Mouse (Mus musculus): ENCODE data around the gene Timp4. TPM values are rescaled to one million over a fixed set of nuclear protein-coding genes. Genes with fewer than 3 reads are reported as not detected.

The Timp4 gene
- polyA plus RNA-seq, 1 experiment from 2014 or later: 1.2 TPM

DNA sequence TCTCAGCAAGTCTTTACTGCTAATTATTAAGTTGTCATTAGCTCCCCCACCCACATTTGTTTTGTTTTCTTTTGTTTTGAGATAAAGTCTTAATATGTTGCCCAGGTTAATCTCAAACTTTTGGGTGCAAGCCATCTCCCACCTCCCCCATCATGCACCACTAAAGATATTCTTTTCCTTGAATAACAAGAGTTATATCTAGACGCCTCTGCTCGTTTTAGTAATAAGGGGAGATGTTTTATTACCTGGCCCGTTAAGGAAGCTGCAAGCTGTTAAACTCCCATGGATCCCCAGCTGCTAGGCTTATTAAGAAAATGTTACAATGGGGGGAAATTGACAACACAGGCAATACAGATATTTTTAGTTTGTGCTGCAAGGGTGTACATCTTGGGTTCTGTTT is 21.4 kb downstream of the Timp4 start:
- Histone ChIP-seq H3K27me3 (replicated peaks; ENCODE audit: control insufficient read depth, insufficient read depth, low read length) (no peaks in the 10 kb centered on the region), H3K9me3 (ENCODE audit: control insufficient read depth, low read length) (no peaks in the 10 kb centered on the region), H3K4me2 (ENCODE audit: low read depth, low read length) (no peak overlapping the region), H3K36me3 (ENCODE audit: control insufficient read depth, insufficient read depth, low read length) (no peaks in the 10 kb centered on the region), H3K27ac (replicated peaks; ENCODE audit: low read depth, low read length) (no peak overlapping the region), H3K4me1 (ENCODE audit: control insufficient read depth, insufficient read depth, low read length) (peaks cover 3% of the 10 kb centered on the region; the same call in 1 of the 2 replicates), H3K4me3 (ENCODE audit: low read depth, low read length) (no peak overlapping the region), H3K9ac (ENCODE audit: low read depth, low read length) (no peak overlapping the region)
- DNase-seq (ENCODE audit: low spot score): no peak
- ATAC-seq (ENCODE audit: low read depth): no peak
- WGBS: 75% methylated on average over 3 of the region's 3 CpGs

- Histone ChIP-seq H3K27me3 (replicated peaks; ENCODE audit: control insufficient read depth, insufficient read depth, low read length) (no peaks in the 10 kb centered on the region), H3K36me3 (ENCODE audit: control insufficient read depth, insufficient read depth, low read length) (no peaks in the 10 kb centered on the region), H3K27ac (replicated peaks; ENCODE audit: low read depth, low read length) (no peak overlapping the region), H3K9me3 (ENCODE audit: control insufficient read depth, low read length) (no peaks in the 10 kb centered on the region), H3K4me3 (ENCODE audit: low read depth, low read length) (no peak overlapping the region), H3K4me1 (ENCODE audit: control insufficient read depth, insufficient read depth, low read length) (peaks cover 3% of the 10 kb centered on the region; the same call in 1 of the 2 replicates), H3K9ac (ENCODE audit: low read depth, low read length) (no peak overlapping the region), H3K4me2 (ENCODE audit: low read depth, low read length) (no peak overlapping the region)
- peak; percentile 63; the same call in 1 of the 2 replicates for ATAC-seq (ENCODE audit: low read depth)
- WGBS: 0% methylated on average over 2 of the region's 2 CpGs
- peak; percentile 89 for DNase-seq (ENCODE audit: low spot score)
Observed at GRCm38 (mm10) chr6:115227529-115227928, 24.5 kb downstream of the Timp4 start.

DNA sequence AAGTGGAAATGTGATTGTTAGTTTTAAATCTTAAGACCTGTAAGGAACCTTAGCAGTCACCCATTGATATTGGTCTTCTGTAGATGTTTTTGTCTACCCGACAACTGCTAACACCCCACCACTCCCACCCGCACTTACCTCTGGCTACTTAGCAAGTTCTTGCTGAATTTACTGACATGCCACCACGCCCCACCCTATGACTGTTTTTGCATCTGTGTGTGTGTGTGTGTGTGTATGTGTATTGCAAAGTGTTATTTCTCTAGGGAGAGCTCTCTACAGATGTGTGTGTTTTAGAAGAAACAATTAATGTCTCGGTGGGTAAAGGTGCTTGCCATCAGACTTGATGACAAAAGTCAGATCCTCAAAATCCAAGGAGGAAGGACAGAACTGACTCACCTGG is 25.0 kb downstream of the Timp4 start, which contains the start of gene Gm17482:
Gene Gm17482, plus strand, starts transcription at position 301 of the 400 bp plus-strand sequence.
- Histone ChIP-seq H3K36me3 (ENCODE audit: control insufficient read depth, insufficient read depth, low read length) (no peaks in the 10 kb centered on the region), H3K27me3 (replicated peaks; ENCODE audit: control insufficient read depth, insufficient read depth, low read length) (no peaks in the 10 kb centered on the region), H3K4me2 (ENCODE audit: low read depth, low read length) (no peak within 1 kb of the TSS), H3K27ac (replicated peaks; ENCODE audit: low read depth, low read length) (no peak within 1 kb of the TSS), H3K9me3 (ENCODE audit: control insufficient read depth, low read length) (no peaks in the 10 kb centered on the region), H3K9ac (ENCODE audit: low read depth, low read length) (no peak within 1 kb of the TSS), H3K4me1 (ENCODE audit: control insufficient read depth, insufficient read depth, low read length) (peaks cover 3% of the 10 kb centered on the region; the same call in 1 of the 2 replicates), H3K4me3 (ENCODE audit: low read depth, low read length) (no peak within 1 kb of the TSS)
- DNase-seq (ENCODE audit: low spot score) (no peak), ATAC-seq (ENCODE audit: low read depth) (no peak)
- WGBS: 75% methylated on average over 4 of the region's 4 CpGs

DNA sequence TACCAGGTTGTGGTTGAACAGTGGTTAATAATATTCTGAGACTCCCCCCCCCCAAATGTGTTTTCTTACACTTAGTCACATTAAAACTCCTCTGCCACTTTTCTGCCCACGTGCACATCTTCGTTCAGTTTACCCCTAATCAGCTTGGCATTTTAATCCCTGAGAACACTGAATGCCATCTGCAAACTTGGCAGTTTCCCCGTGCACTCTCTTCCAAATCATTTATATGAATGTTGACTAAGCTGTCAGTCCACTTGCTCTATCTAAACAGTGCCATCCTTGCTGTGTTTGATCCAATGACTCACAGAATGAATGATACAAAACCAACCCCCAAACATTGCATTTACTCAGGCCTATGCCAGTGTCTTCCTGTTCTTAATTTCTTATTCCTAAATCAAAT is 26.5 kb downstream of the Timp4 start:
- no peaks in the 10 kb centered on the region for H3K9me3 ChIP-seq (ENCODE audit: control insufficient read depth, low read length)
- H3K27me3 ChIP-seq (replicated peaks; ENCODE audit: control insufficient read depth, insufficient read depth, low read length): no peaks in the 10 kb centered on the region
- H3K4me2 ChIP-seq (ENCODE audit: low read depth, low read length): no peak overlapping the region
- H3K4me1 ChIP-seq (ENCODE audit: control insufficient read depth, insufficient read depth, low read length): no peaks in the 10 kb centered on the region
- 58% methylated on average over 3 of the region's 3 CpGs for WGBS
- DNase-seq (ENCODE audit: low spot score) (no peak), ATAC-seq (ENCODE audit: low read depth) (no peak)
- no peaks in the 10 kb centered on the region for H3K36me3 ChIP-seq (ENCODE audit: control insufficient read depth, insufficient read depth, low read length)
- H3K27ac ChIP-seq (replicated peaks; ENCODE audit: low read depth, low read length): no peak overlapping the region
- no peak overlapping the region for H3K4me3 ChIP-seq (ENCODE audit: low read depth, low read length)
- H3K9ac ChIP-seq (ENCODE audit: low read depth, low read length): no peak overlapping the region

DNA sequence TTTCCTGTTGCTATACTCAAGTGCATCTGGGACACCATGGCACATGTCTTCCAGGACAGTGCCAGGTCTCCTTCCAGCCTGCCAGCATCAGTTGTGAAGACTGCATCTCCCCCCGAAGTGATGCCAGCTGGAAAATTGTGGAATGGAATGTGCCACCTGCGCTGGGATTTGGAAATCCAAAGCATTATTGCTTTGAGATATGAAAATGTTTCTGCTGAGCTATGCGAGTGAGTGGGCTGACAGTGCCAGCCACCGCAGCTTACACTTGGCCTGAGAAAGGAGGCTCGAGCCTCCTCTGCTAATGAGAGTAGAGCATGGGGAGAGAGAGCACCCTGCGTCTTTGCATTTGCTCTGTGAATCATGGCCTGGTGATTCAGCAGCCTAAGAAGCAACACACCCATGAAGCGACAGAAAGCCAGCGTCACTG is 30.8 kb downstream of the Timp4 start:
- 76% methylated on average over 8 of the region's 8 CpGs for WGBS
- no peak for DNase-seq (ENCODE audit: low spot score)
- ATAC-seq (ENCODE audit: low read depth): no peak
- no peak overlapping the region for H3K9ac ChIP-seq (ENCODE audit: low read depth, low read length)
- no peak overlapping the region for H3K4me2 ChIP-seq (ENCODE audit: low read depth, low read length)
- H3K9me3 ChIP-seq (ENCODE audit: control insufficient read depth, low read length): no peaks in the 10 kb centered on the region
- no peak overlapping the region for H3K27ac ChIP-seq (replicated peaks; ENCODE audit: low read depth, low read length)
- no peaks in the 10 kb centered on the region for H3K4me1 ChIP-seq (ENCODE audit: control insufficient read depth, insufficient read depth, low read length)
- no peaks in the 10 kb centered on the region for H3K36me3 ChIP-seq (ENCODE audit: control insufficient read depth, insufficient read depth, low read length)
- H3K4me3 ChIP-seq (ENCODE audit: low read depth, low read length): no peak overlapping the region
- H3K27me3 ChIP-seq (replicated peaks; ENCODE audit: control insufficient read depth, insufficient read depth, low read length): no peaks in the 10 kb centered on the region

GRCm38 (mm10) chr6:115213129-115213528 is 38.9 kb downstream of the Timp4 start:
- Histone ChIP-seq H3K4me3 (ENCODE audit: low read depth, low read length) (no peak overlapping the region), H3K4me2 (ENCODE audit: low read depth, low read length) (no peak overlapping the region), H3K9ac (ENCODE audit: low read depth, low read length) (no peak overlapping the region), H3K27ac (replicated peaks; ENCODE audit: low read depth, low read length) (no peak overlapping the region), H3K36me3 (ENCODE audit: control insufficient read depth, insufficient read depth, low read length) (no peaks in the 10 kb centered on the region), H3K9me3 (ENCODE audit: control insufficient read depth, low read length) (no peaks in the 10 kb centered on the region), H3K27me3 (replicated peaks; ENCODE audit: control insufficient read depth, insufficient read depth, low read length) (no peaks in the 10 kb centered on the region), H3K4me1 (ENCODE audit: control insufficient read depth, insufficient read depth, low read length) (peaks cover 4% of the 10 kb centered on the region; the same call in 1 of the 2 replicates)
- ATAC-seq (ENCODE audit: low read depth) (no peak), DNase-seq (ENCODE audit: low spot score) (peak; percentile 41)
- WGBS: 39% methylated on average over 5 of the region's 5 CpGs

GRCm38 (mm10) chr6:115212132-115212903 is 39.7 kb downstream of the Timp4 start:
- H3K27ac ChIP-seq (replicated peaks; ENCODE audit: low read depth, low read length): no peak overlapping the region; the same call in 1 of the 2 replicates
- ATAC-seq (ENCODE audit: low read depth): no peak

GRCm38 (mm10) chr6:115210820-115211219 is 41.2 kb downstream of the Timp4 start:
- H3K4me2 ChIP-seq (ENCODE audit: low read depth, low read length): no peak overlapping the region
- peaks cover 4% of the 10 kb centered on the region; the same call in 1 of the 2 replicates for H3K4me1 ChIP-seq (ENCODE audit: control insufficient read depth, insufficient read depth, low read length)
- no peak overlapping the region for H3K27ac ChIP-seq (replicated peaks; ENCODE audit: low read depth, low read length)
- no peak overlapping the region for H3K4me3 ChIP-seq (ENCODE audit: low read depth, low read length)
- no peaks in the 10 kb centered on the region for H3K9me3 ChIP-seq (ENCODE audit: control insufficient read depth, low read length)
- DNase-seq (ENCODE audit: low spot score): no peak
- H3K36me3 ChIP-seq (ENCODE audit: control insufficient read depth, insufficient read depth, low read length): no peaks in the 10 kb centered on the region
- 61% methylated on average over 3 of the region's 3 CpGs for WGBS
- H3K27me3 ChIP-seq (replicated peaks; ENCODE audit: control insufficient read depth, insufficient read depth, low read length): no peaks in the 10 kb centered on the region
- no peak overlapping the region for H3K9ac ChIP-seq (ENCODE audit: low read depth, low read length)
- ATAC-seq (ENCODE audit: low read depth): no peak

More at GRCm38 (mm10) chr6:115212132-115212903, 39.7 kb downstream of the Timp4 start:
- no peaks in the 10 kb centered on the region for H3K27me3 ChIP-seq (replicated peaks; ENCODE audit: control insufficient read depth, insufficient read depth, low read length)
- DNase-seq (ENCODE audit: low spot score): peak; percentile 40
- no peaks in the 10 kb centered on the region for H3K9me3 ChIP-seq (ENCODE audit: control insufficient read depth, low read length)
- H3K4me3 ChIP-seq (ENCODE audit: low read depth, low read length): no peak overlapping the region
- no peaks in the 10 kb centered on the region for H3K36me3 ChIP-seq (ENCODE audit: control insufficient read depth, insufficient read depth, low read length)
- 41% methylated on average over 5 of the region's 5 CpGs for WGBS
- H3K4me2 ChIP-seq (ENCODE audit: low read depth, low read length): no peak overlapping the region
- no peak overlapping the region for H3K9ac ChIP-seq (ENCODE audit: low read depth, low read length)
- H3K4me1 ChIP-seq (ENCODE audit: control insufficient read depth, insufficient read depth, low read length): peaks cover 4% of the 10 kb centered on the region; the same call in 1 of the 2 replicates

- Histone ChIP-seq H3K36me3 (ENCODE audit: control insufficient read depth, insufficient read depth, low read length) (no peaks in the 10 kb centered on the region), H3K9me3 (ENCODE audit: control insufficient read depth, low read length) (no peaks in the 10 kb centered on the region), H3K27me3 (replicated peaks; ENCODE audit: control insufficient read depth, insufficient read depth, low read length) (no peaks in the 10 kb centered on the region), H3K4me2 (ENCODE audit: low read depth, low read length) (no peak overlapping the region), H3K9ac (ENCODE audit: low read depth, low read length) (no peak overlapping the region), H3K27ac (replicated peaks; ENCODE audit: low read depth, low read length) (no peak overlapping the region), H3K4me3 (ENCODE audit: low read depth, low read length) (no peak overlapping the region), H3K4me1 (ENCODE audit: control insufficient read depth, insufficient read depth, low read length) (peaks cover 4% of the 10 kb centered on the region; the same call in 1 of the 2 replicates)
- WGBS: 58% methylated on average over 2 of the region's 2 CpGs
- no peak for DNase-seq (ENCODE audit: low spot score)
- ATAC-seq (ENCODE audit: low read depth): no peak
Observed at GRCm38 (mm10) chr6:115210187-115210586, 41.8 kb downstream of the Timp4 start.
